Mouse (Mus musculus) T-helper 2 cell (primary cell): ENCODE measurements at regions not wholly inside any gene's neighbourhood (a gene's known extent, or its start where the extent isn't known, plus 50 kb on each side); places are given as distances from the start of the nearest gene placed in this dataset.

Experiments used
- in situ Hi-C: fragments of 300-600 bp; cut with MboI, MseI; formaldehyde crosslinking; loops from one replicate; pipeline ENCODE4 v1.15.1; 2025; ENCODE audit warnings: high pct_unique_total_duplicates

- in situ Hi-C loops, result no loop called here
These were observed 195.6 kb downstream of the Fam198b start for GRCm38 (mm10) chr3:80079801-80080418.

DNA sequence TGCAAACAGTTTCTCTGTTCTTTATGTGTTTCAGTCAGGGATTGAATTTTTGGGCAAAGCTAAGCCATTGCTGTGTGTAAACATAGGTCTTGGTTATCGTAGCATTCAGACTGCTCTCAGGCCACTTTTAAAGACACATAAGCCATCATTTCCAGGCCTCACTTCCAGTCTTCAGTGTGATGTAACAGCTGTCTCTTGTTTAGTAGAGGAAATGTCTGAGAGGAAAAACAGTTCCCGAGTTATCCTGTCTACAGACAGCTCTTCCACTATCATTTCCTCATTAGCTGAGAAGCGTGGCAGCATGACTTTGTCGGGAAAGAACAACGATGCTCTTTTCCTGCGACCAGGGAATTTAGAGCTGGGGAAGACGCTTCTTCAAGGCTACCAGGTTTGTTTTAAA is 196.9 kb downstream of the Fam198b start:
- in situ Hi-C loops, result no loop called here

DNA sequence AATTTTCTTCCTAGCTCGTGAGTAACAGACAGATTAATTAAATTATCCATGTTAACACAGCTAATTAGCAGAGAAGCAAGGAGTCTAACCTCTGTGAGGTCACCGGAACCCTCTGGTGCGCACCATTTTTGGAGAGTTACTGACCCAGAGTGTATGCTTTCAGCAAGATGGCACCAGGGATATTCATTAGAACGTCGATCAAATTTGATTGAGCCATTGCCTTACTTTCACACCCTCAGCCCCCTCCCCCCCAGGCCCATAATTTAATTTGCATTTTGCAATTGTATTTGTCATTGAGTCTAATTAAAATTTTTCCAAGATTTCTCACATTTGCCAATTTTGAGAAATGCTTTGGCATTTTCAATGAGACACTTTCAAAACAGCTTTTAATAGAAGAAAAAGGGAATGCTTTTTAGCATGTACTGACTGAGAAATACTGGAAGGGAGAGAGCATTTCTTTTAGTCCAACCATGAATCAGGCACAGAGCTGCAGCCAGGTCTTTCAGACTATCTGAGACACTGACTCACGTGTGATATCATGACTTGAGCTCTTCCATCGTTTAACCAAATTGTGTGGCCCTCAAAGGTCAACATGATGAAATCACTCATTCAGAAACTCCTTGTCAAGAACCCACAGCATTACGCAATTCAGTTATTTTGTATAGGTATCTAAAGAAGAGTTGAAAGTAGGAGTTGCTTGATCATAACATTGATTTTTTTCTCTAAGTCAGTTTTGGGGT is 198.6 kb downstream of the Fam198b start:
- in situ Hi-C loops, result no loop called here

- in situ Hi-C loops, result no loop called here
These were observed 199.8 kb downstream of the Fam198b start for GRCm38 (mm10) chr3:80084168-80084567.

- in situ Hi-C loops, result no loop called here
These were observed 215.3 kb downstream of the Fam198b start for GRCm38 (mm10) chr3:80099625-80100024.

DNA sequence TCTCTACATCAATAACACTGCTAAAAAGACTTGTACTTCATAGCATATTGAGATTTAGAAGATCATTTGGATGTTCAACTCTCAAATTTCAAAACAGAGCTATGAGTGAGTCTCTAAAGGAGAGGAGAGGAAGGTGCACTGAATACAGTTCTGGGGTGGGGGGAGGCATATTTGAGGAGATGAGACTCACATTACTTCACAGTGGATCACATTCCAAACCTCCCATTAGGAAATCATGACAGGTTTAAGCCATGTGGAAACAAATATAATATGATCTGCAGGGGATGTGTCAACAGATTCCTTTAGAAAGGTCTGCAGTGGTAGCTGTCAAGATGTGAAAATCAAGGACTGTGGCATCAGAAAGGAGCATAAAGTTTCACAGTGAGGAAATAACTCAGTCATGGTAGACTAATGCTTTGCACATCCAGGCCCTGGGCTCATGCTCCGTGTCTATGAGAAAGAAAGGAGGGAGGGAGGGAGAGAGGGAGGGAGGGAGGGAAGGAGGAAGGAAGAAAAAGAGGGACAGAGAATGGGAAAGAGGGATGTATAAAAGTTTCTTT is 235.9 kb downstream of the Fam198b start:
- in situ Hi-C loops, result loop anchor here (10.0 kb wide), 1 partner anchor 1605 kb away; no protein-coding TSS in a partner anchor

DNA sequence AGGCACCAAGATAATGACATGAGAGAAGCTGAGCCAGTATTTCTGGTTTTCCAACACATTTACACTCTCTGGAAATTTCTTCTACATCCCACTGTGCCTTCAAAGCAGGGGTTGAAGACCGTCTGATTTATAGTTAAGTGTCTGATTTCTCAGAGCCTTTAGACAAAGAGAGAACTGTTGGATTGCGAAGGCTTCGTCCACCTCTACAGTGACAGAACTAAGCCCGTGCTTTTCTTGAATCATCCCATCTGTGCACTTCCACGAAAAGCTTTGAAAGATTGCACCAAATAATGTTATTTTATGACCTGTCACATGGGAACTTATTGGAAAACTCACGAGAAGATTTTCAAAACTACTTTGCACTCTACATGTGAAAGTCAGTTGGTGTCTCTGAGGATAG is 239.3 kb downstream of the Fam198b start:
- in situ Hi-C loops, result loop anchor here (10.0 kb wide), 1 partner anchor 1609 kb away; no protein-coding TSS in a partner anchor

DNA sequence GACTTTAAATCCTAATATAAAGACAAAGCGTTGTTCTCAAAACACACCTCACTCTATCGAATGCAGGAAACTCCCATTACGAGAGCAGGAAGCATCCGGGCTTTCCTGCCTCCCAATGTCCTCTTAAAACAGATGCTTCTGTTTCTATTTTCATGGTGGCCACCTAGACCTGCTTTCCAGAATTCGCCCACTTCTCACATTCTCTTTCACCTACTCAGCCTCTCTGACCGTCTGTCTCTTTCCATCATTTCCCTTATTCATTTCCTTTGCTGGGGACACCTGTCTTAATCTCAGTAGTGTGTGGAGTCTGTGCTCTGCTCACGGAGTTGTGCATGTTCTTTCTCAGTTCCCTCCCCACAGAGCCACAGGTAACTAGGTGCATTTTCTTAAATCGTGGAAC is 240.3 kb downstream of the Fam198b start:
- in situ Hi-C loops, result loop anchor here (10.0 kb wide), 1 partner anchor 1610 kb away; no protein-coding TSS in a partner anchor

DNA sequence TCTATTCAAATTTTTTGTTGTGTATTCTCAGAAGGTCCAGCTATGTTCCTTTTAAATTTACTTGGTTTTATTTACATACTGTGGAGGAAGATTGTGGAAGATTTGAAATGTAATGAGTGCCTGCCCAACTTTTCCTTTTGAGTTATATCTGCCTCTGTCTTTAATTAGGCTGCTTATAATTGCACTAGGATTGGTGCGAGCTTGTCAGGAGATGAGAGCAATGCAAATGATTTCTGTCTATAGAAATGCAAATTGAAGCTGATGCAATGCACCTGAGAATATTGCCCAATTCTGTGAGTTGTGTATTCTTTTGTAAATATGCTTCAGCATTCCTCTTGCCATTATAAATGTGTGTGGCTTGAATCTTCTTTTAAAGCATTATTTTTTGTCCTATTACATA is 257.4 kb downstream of the Fam198b start:
- in situ Hi-C loops, result no loop called here

DNA sequence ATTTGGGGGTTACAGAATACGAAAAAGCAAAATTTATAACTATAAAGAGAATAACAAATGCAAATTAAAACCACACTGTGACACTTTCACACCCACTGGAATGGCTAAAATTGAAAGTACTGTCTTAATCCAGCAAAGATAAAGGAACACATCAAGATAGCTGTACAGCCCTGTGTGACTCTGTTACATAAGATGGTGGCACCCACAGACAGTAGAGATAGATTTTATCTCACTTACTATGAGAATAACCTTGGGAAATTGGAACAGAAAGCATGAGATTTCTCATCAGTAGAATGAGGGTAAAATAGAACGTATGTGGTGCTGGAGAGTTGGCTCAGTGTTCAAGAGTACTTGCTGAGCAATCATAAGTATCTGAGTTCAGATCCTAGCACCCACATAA is 276.1 kb downstream of the Fam198b start:
- in situ Hi-C loops, result no loop called here

- in situ Hi-C loops, result loop anchor here (10.0 kb wide), 1 partner anchor 653 kb away; no protein-coding TSS in a partner anchor
These were observed 297.4 kb downstream of the Fam198b start for GRCm38 (mm10) chr3:80181749-80182148.

- in situ Hi-C loops, result loop anchor here (10.0 kb wide), 1 partner anchor 653 kb away; no protein-coding TSS in a partner anchor
These were observed 297.8 kb downstream of the Fam198b start for GRCm38 (mm10) chr3:80182161-80182560.

GRCm38 (mm10) chr3:80187406-80187805 is 303.1 kb downstream of the Fam198b start:
- in situ Hi-C loops, result loop anchor here (10.0 kb wide), 1 partner anchor 647 kb away; no protein-coding TSS in a partner anchor

GRCm38 (mm10) chr3:80200904-80201303 is 316.6 kb downstream of the Fam198b start:
- in situ Hi-C loops, result no loop called here

GRCm38 (mm10) chr3:80204821-80205220 is 320.5 kb downstream of the Fam198b start:
- in situ Hi-C loops, result no loop called here

GRCm38 (mm10) chr3:80205351-80205750 is 321.0 kb downstream of the Fam198b start:
- in situ Hi-C loops, result no loop called here

DNA sequence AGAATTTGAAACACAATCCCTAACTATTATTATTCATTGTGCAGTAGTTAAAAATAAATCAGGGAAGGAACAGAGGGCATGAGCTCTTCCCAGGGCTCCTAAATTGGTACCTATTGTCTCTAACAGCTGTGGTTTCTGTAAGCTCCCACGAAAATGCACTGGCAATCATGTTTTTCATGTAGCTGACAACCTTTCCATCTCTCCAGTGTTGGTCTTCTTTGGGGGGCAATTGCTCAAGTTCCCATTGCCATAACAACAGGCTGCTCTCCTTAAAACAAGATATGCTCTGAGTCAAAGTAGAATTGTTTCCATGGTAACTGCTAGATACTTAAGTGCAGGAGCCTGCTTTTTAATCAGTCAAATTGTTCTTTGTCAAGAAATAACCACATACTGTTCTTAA is 322.7 kb downstream of the Fam198b start:
- in situ Hi-C loops, result no loop called here

GRCm38 (mm10) chr3:80208028-80208427 is 323.7 kb downstream of the Fam198b start:
- in situ Hi-C loops, result no loop called here

DNA sequence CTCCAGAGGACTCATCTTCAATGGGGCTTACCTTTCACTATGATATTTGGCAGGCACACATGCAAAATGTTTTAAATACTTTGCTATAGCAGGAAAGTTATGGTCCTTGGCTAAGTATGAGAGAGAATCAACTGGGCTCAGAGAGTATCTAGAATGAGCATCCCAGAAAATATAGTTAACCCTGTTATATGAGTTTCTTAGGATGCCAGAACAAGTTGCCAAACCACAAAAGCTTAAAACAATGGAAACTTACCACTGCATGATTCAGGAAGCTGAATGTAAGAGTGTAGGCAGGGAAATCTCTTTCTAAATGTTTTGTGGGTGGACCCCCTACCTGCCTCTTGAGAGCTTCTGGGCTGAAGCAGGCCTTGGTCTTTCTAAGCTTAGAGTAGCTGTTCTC is 325.3 kb downstream of the Fam198b start:
- in situ Hi-C loops, result no loop called here

GRCm38 (mm10) chr3:80211323-80212109 is 327.2 kb downstream of the Fam198b start:
- in situ Hi-C loops, result no loop called here

DNA sequence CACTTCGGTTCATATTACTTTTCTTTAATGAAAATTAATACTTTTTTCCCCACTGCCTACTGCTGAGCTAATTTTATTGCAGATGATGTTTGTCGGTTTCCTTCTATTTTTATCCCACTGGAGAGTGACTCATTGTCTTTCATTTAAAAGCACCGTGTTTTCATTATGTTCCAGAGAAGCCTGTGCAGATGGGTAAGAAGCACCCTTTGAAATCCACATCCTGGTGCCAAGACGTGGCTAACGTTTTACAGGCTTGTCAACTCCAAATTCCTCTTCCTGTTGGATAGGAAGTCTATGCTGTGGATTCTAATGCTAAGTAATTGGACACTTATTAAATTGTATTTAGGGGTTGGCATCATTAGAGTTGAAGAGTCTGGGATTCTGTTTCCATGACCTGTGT is 364.3 kb downstream of the Fam198b start:
- in situ Hi-C loops, result no loop called here

DNA sequence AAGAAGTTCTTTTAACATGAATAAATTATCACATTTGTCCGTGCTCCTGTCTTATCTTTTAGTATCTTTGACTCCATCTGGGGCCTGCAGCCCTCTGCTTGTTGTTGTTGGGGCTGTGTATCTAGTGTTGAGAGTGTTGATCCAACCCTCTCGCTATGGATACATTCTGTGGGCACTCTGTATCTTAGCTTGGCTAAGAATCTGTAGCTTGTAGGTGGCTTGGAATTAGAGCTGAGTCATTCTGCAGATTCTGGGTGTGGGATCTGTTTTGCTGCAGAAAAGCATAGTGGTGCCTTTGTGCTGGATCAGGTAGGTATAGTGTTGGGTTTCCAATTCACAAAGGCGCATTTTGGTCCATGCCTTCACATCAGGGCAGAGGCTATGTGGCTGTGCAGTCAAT is 365.6 kb downstream of the Fam198b start:
- in situ Hi-C loops, result no loop called here
